Mouse (Mus musculus): ENCODE data around the gene Esam. TPM values are rescaled to one million over a fixed set of nuclear protein-coding genes. Genes with fewer than 3 reads are reported as not detected.

Esam gene
- total and polyA plus RNA-seq, 3 experiments: 58.5 to 81.3 (median 77.1) TPM

GRCm38 (mm10) chr9:37583594-37583993 lies 55.7 kb downstream of the Esam start:
- Histone ChIP-seq H3K36me3 (ENCODE audit: control insufficient read depth, insufficient read depth, low read length) (no peaks in the 10 kb centered on the region), H3K79me2 (replicated peaks; ENCODE audit: control insufficient read depth, insufficient read depth, low read length) (no peaks in the 10 kb centered on the region), H3K4me1 (ENCODE audit: control insufficient read depth, insufficient read depth, low read length) (no peaks in the 10 kb centered on the region), H3K4me3 (no peak overlapping the region), H3K9ac (ENCODE audit: low read depth, low read length) (no peak overlapping the region), H3K27ac (no peak overlapping the region), H3K27me3 (ENCODE audit: control insufficient read depth, insufficient read depth, low read length) (no peaks in the 10 kb centered on the region)
- no peak for DNase-seq
- WGBS: 85% methylated on average over 5 of the region's 5 CpGs
- TF ChIP-seq EP300 (IDR thresholded peaks at IDR 0.05; ENCODE audit: insufficient read depth, low read depth, low read length): no peak
- no peak for TF ChIP-seq POLR2A (IDR thresholded peaks at IDR 0.05; ENCODE audit: insufficient read depth, low read depth, low read length)
- no peak for TF ChIP-seq CTCF (IDR thresholded peaks at IDR 0.05)
- intact Hi-C loops (cut with DNase I): no loop called here

- Histone ChIP-seq H3K27ac (no peak overlapping the region), H3K27me3 (ENCODE audit: control insufficient read depth, insufficient read depth, low read length) (no peaks in the 10 kb centered on the region), H3K36me3 (ENCODE audit: control insufficient read depth, insufficient read depth, low read length) (no peaks in the 10 kb centered on the region), H3K9ac (ENCODE audit: low read depth, low read length) (no peak overlapping the region), H3K79me2 (replicated peaks; ENCODE audit: control insufficient read depth, insufficient read depth, low read length) (no peaks in the 10 kb centered on the region), H3K4me1 (ENCODE audit: control insufficient read depth, insufficient read depth, low read length) (no peaks in the 10 kb centered on the region), H3K4me3 (no peak overlapping the region)
- TF ChIP-seq POLR2A (IDR thresholded peaks at IDR 0.05; ENCODE audit: insufficient read depth, low read depth, low read length): no peak
- TF ChIP-seq EP300 (IDR thresholded peaks at IDR 0.05; ENCODE audit: insufficient read depth, low read depth, low read length): no peak
- TF ChIP-seq CTCF (IDR thresholded peaks at IDR 0.05): no peak
- intact Hi-C loops (cut with DNase I): no loop called here
- no peak for DNase-seq
- 77% methylated on average over 4 of the region's 4 CpGs for WGBS
These were observed 58.8 kb downstream of the Esam start for GRCm38 (mm10) chr9:37586718-37587117.

Other genes starting within 250 kb of the Esam start
- 1 to 10 TPM; 1.7 to 2.0 TPM for gene Ccdc15, start 179.6 kb upstream of the Esam start, total RNA-seq (2021)
- gene Ccdc15, start 179.6 kb upstream of the Esam start, polyA plus RNA-seq (2012; rRNA removed): 0.47 and 0.53 TPM in 2 replicates
- not detected for gene Hepacam, start 160.7 kb upstream of the Esam start, total RNA-seq (2021)
- 0.18 and 0.29 TPM in 2 replicates for gene Hepacam, start 160.7 kb upstream of the Esam start, polyA plus RNA-seq (2012; rRNA removed)
- 10 to 100 TPM; 27.9 to 31.8 TPM for gene Robo4, start 126.2 kb upstream of the Esam start, total RNA-seq (2021)
- gene Robo4, start 126.2 kb upstream of the Esam start, polyA plus RNA-seq (2012; rRNA removed): 33.7 and 38.6 TPM in 2 replicates
- not detected for gene Robo3, start 94.8 kb upstream of the Esam start, total RNA-seq (2021)
- 0.29 TPM in 1 of 2 replicates, not detected in the other for gene Robo3, start 94.8 kb upstream of the Esam start, polyA plus RNA-seq (2012; rRNA removed)
- 1 to 10 TPM; 6.4 to 7.1 TPM for gene Msantd2, start 38.8 kb upstream of the Esam start, total RNA-seq (2021)
- gene Msantd2, start 38.8 kb upstream of the Esam start, polyA plus RNA-seq (2012; rRNA removed): 10.7 and 12.8 TPM in 2 replicates
- 1 to 10 TPM; 2.5 to 4.9 TPM for gene Vsig2, start 11.2 kb downstream of the Esam start, total RNA-seq (2021)
- 16.0 and 21.1 TPM in 2 replicates for gene Vsig2, start 11.2 kb downstream of the Esam start, polyA plus RNA-seq (2012; rRNA removed)
- 10 to 100 TPM in 1 of 2 experiments, 1 to 10 TPM in 1; 4.0 to 27.2 TPM for gene Nrgn, start 24.8 kb downstream of the Esam start, total RNA-seq (2021)
- gene Nrgn, start 24.8 kb downstream of the Esam start, polyA plus RNA-seq (2012; rRNA removed): 8.6 and 21.7 TPM in 2 replicates
- gene Siae, start 27.6 kb downstream of the Esam start, total RNA-seq (2021): 1 to 10 TPM; 7.7 to 8.2 TPM
- gene Siae, start 27.6 kb downstream of the Esam start, polyA plus RNA-seq (2012; rRNA removed): 7.7 and 18.7 TPM in 2 replicates
- 1 to 10 TPM; 1.9 to 3.8 TPM for gene Spa17, start 85.6 kb downstream of the Esam start, total RNA-seq (2021)
- 1.6 and 2.3 TPM in 2 replicates for gene Spa17, start 85.6 kb downstream of the Esam start, polyA plus RNA-seq (2012; rRNA removed)
- 10 to 100 TPM; 30.7 to 32.9 TPM for gene Tbrg1, start 129.2 kb downstream of the Esam start, total RNA-seq (2021)
- 22.8 and 31.1 TPM in 2 replicates for gene Tbrg1, start 129.2 kb downstream of the Esam start, polyA plus RNA-seq (2012; rRNA removed)
- gene Panx3, start 141.2 kb downstream of the Esam start, total RNA-seq (2021): not detected
- gene Panx3, start 141.2 kb downstream of the Esam start, polyA plus RNA-seq (2012; rRNA removed): not detected in 2 replicates
- gene Olfr160, start 188.2 kb downstream of the Esam start, total RNA-seq (2021): not detected
- gene Olfr160, start 188.2 kb downstream of the Esam start, polyA plus RNA-seq (2012; rRNA removed): not detected in 2 replicates
- gene Olfr874, start 217.0 kb downstream of the Esam start, total RNA-seq (2021): not detected
- gene Olfr874, start 217.0 kb downstream of the Esam start, polyA plus RNA-seq (2012; rRNA removed): not detected in 2 replicates
- not detected for gene Olfr875, start 243.8 kb downstream of the Esam start, total RNA-seq (2021)
- not detected in 2 replicates for gene Olfr875, start 243.8 kb downstream of the Esam start, polyA plus RNA-seq (2012; rRNA removed)